Mouse (Mus musculus) neural tube, embryonic 13.5 days (tissue): ENCODE measurements around the gene Dcaf12l2. TPM values are rescaled to one million over a fixed set of nuclear protein-coding genes. Genes with fewer than 3 reads are reported as not detected.
A peak's percentile ranks its signal among the peaks of the same experiment; 100 is the strongest.

ENCODE experiments used
- ATAC-seq: fragments of 200-750 bp; cut with Nextera tagmentation; 2 replicates; pipeline ENCODE4 v1.8.0; 2017; ENCODE audit warnings: low read depth, mild to moderate bottlenecking, moderate TSS enrichment, moderate library complexity
- H3K27ac ChIP-seq: fragments of 300-500 bp; sonication (generic); replicated peaks from 2 replicates; pipeline ENCODE4 v1.5.1; 2015; ENCODE audit warnings: moderate library complexity, mild to moderate bottlenecking, inconsistent platforms
- H3K27me3 ChIP-seq: fragments of 300-500 bp; sonication (generic); 2 replicates; pipeline ENCODE4 v1.6.1; 2015; ENCODE audit warnings: mild to moderate bottlenecking, inconsistent platforms
- H3K36me3 ChIP-seq: fragments of 300-500 bp; sonication (generic); 2 replicates; pipeline ENCODE4 v1.6.1; 2015; ENCODE audit warnings: mild to moderate bottlenecking, inconsistent platforms
- H3K4me1 ChIP-seq: fragments of 300-500 bp; sonication (generic); replicated peaks from 2 replicates; pipeline ENCODE4 v1.6.1; 2015; ENCODE audit warnings: inconsistent platforms
- H3K4me2 ChIP-seq: fragments of 300-500 bp; sonication (generic); 2 replicates; pipeline ENCODE4 v1.6.1; 2015; ENCODE audit warnings: inconsistent platforms, mild to moderate bottlenecking, moderate library complexity
- H3K4me3 ChIP-seq: fragments of 300-500 bp; sonication (generic); 2 replicates; pipeline ENCODE4 v1.5.1; 2015; ENCODE audit warnings: mild to moderate bottlenecking, inconsistent platforms
- H3K9ac ChIP-seq: fragments of 300-500 bp; sonication (generic); 2 replicates; pipeline ENCODE4 v1.6.1; 2015; ENCODE audit warnings: moderate library complexity, mild to moderate bottlenecking, inconsistent platforms
- H3K9me3 ChIP-seq: fragments of 300-500 bp; sonication (generic); 2 replicates; pipeline ENCODE4 v1.6.1; 2016; ENCODE audit warnings: inconsistent platforms
- WGBS: fragments of 180-500 bp; shearing (Covaris S2); methylation state at CpG from one replicate; pipeline ENCODE4 v1.1.7; 2015; 5-methylcytosine and 5-hydroxymethylcytosine counted together
- polyA plus RNA-seq: library from polyadenylated mRNA; unstranded; fragments of >200 nt; fragmentation: Nextera tagmentation; extraction: Ambion mirVana; gene quantifications from 2 replicates; pipeline ENCODE4 v1.2.1, GENCODE M21; 2015

Dcaf12l2 gene
- polyA plus RNA-seq = 0.89 and 1.2 TPM in 2 replicates

DNA sequence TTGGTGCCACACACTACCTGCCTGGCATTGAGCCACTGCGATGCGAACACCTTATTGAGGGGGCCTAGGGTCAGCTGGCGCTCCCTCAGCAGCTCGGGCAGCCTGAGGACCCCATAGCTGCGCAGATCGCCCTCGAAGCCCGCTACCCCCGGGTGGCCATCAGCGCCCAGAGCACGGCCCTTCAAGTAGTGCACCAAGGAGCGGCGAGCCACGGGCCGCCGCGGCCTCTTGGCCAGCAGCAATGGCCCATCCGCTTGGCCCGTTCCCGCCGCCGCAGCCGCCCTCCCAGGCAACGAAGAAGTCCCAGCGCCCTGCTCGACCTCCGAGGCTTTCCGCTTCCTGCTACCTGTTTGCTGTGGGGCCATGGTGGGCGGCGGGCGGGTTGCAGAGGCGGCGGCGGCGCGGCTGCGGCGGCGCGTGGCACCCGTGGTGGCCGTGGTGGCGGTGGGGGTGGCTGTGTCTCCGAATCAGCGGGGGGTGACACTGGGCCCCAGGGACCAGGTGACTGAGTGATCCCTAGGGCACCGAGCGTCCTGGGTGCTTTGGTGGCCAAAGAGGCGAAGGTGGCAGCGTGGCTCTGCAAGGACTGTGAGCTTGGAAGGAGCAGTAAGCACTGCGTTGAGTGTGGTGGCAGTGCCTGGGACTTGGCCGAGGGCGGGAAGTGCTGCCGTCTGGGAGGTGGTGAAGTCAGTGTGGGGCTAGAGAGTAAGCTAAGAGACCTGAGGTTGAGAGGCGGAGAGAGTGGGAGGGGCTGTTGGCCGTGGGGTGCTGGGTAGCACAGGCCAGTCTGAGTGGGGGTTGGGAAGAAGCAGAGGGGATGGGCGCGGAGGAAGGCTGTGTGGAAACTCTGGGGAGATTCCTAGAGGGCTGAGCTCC is at the start of gene Dcaf12l2:
Gene Dcaf12l2, minus strand, starts transcription at position 697 of the 876 bp plus-strand sequence.
- WGBS = 24% methylated on average over 48 of the region's 57 CpGs
- H3K9me3 ChIP-seq = no peaks in the 10 kb centered on the region
- H3K4me1 ChIP-seq = no peaks in the 10 kb centered on the region
- ATAC-seq = peak; percentile 81
- H3K9ac ChIP-seq = peak within 1 kb of the TSS; percentile 61
- no peak within 1 kb of the TSS for H3K27ac ChIP-seq
- no peaks in the 10 kb centered on the region for H3K36me3 ChIP-seq
- peak within 1 kb of the TSS; percentile 52 for H3K4me3 ChIP-seq
- H3K27me3 ChIP-seq = no peaks in the 10 kb centered on the region
- H3K4me2 ChIP-seq = peak within 1 kb of the TSS; percentile 65

DNA sequence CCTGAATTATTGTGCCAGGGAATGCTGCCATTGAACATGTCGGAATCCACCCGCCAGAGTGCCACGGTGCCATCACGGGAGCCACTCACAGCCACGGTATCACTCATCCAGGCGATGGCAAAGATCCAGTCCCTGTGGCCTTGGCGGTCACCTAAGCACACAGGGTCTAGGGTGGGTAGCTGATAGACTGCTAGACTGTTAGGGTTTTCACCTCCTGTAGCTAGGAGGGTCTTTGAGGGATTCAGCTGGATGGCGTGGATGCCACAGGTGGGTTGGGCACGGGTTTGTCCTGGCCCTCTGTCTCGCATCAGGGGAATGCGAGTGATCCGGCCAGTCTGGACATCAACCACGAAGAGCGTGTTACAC is 879 bp downstream of the Dcaf12l2 start:
- Histone ChIP-seq H3K4me2 (peak overlapping the region; percentile 65), H3K27ac (no peak overlapping the region), H3K4me3 (peak overlapping the region; percentile 52), H3K4me1 (no peaks in the 10 kb centered on the region), H3K9me3 (no peaks in the 10 kb centered on the region), H3K36me3 (no peaks in the 10 kb centered on the region), H3K9ac (0 out of 2 replicates have a peak overlapping the region, but pooled peaks have one; percentile 61), H3K27me3 (no peaks in the 10 kb centered on the region)
- WGBS = 70% methylated on average over 14 of the region's 14 CpGs
- ATAC-seq = peak; percentile 19; the same call in 1 of the 2 replicates
